In the genomic region with DNA sequence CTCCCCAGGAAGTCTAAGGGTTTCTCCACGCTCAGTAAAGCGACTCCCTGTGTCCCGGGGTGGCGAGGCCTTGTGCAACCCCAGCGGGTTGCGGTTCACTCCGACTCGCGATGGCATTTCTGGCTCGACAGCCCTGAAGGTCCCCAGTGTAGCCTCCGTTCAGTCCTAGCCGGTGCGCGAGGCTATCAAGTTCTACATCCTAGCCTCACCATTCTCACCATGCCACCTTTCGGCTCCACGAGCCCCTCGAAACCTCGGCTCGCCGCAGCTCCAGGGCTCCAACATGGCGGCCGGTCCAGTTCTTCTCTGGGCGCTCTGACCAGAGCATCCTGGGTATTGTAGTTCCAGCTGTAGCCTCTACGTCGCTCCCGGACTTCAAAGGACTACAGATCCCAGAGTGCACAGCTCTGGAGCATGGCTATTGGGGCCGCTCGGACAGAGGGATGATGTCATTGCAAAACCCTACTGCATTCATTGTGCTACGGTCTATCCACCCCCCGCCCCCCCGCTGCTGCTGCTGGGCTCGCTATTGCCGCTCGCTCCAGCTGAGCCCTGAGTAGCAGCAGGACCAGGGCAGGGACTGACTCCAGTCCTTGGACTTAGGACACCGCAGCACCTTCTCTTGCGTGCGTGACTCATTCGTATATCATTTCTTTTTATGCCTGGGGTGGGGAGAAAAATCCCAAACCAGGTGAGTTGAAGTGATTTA, we compare ENCODE assay signal across 8 mouse cellular contexts. TPM values are rescaled to one million over a fixed set of nuclear protein-coding genes. Genes with fewer than 3 reads are reported as not detected.
A peak's percentile ranks its signal among the peaks of the same experiment; 100 is the strongest.
DNase-seq lines count a peak whose midpoint lies in the region; ATAC-seq lines count a peak whose summit lies in the region.

A gene (plus strand): TSS at position 452 of the 709 bp plus-strand sequence.

- peak; percentile 100 for ATAC-seq in hindbrain, embryonic 15.5 days (ENCODE audit: low FRiP score, low read depth)

- peak within 1 kb of the TSS; percentile 73 for H3K4me3 ChIP-seq in hindbrain, embryonic 15.5 days

- 0 out of 2 replicates have a peak, but pooled peaks cover 3% of the 10 kb centered on the region for H3K36me3 ChIP-seq in hindbrain, embryonic 15.5 days

- WGBS in hindbrain, embryonic 15.5 days: under 1% methylated on average over 38 of the region's 38 CpGs

- peak within 1 kb of the TSS; percentile 77 for H3K4me2 ChIP-seq in hindbrain, embryonic 15.5 days

- H3K4me1 ChIP-seq in hindbrain, embryonic 15.5 days (replicated peaks): peaks cover 51% of the 10 kb centered on the region

- no peaks in the 10 kb centered on the region for H3K27me3 ChIP-seq in hindbrain, embryonic 15.5 days

- peak within 1 kb of the TSS; percentile 94 for H3K27ac ChIP-seq in hindbrain, embryonic 15.5 days (replicated peaks)

- peak; percentile 94 for DNase-seq in T-cell, adult 2 months (ENCODE audit: low spot score)
- peak; percentile 92 to 94 for DNase-seq in cerebellum, postnatal 36 days
- DNase-seq in frontal cortex, postnatal 36 days (ENCODE audit: low spot score in 2 of 2): peak; percentile 90 to 96
- peak; percentile 97 for DNase-seq in left cerebral cortex, adult 11 months (ENCODE audit: low spot score)
- peak; percentile 94 to 97 for DNase-seq in lung, postnatal 4 days
- peak; percentile 97 for DNase-seq in retina, postnatal 7 days (ENCODE audit: low read depth, low spot score)
- DNase-seq in urinary bladder, adult 2 months (ENCODE audit: low spot score): peak; percentile 76

- H3K9me3 ChIP-seq in hindbrain, embryonic 15.5 days: no peaks in the 10 kb centered on the region

- H3K9ac ChIP-seq in hindbrain, embryonic 15.5 days: peak within 1 kb of the TSS; percentile 87

RNA-seq across cellular contexts. Expression of the gene that starts here (rescaled TPM):
- polyA plus RNA-seq in hindbrain, embryonic 15.5 days (2015; fragmentation: Nextera tagmentation; extraction: Ambion mirVana): 18.6 and 21.1 TPM in 2 replicates
- polyA plus RNA-seq in urinary bladder, adult 2 months (2012; rRNA removed): 9.2 and 10.2 TPM in 2 replicates

Comparison
In these comparisons a context has a peak if more than half of its experiments do, and no peak if none do; other contexts are left out.
1. Peak in every context shown above with its lines: DNase-seq, ATAC-seq, H3K4me3 ChIP-seq and H3K27ac ChIP-seq.